7 mouse cellular contexts compared by ENCODE assay signal in the genomic region with DNA sequence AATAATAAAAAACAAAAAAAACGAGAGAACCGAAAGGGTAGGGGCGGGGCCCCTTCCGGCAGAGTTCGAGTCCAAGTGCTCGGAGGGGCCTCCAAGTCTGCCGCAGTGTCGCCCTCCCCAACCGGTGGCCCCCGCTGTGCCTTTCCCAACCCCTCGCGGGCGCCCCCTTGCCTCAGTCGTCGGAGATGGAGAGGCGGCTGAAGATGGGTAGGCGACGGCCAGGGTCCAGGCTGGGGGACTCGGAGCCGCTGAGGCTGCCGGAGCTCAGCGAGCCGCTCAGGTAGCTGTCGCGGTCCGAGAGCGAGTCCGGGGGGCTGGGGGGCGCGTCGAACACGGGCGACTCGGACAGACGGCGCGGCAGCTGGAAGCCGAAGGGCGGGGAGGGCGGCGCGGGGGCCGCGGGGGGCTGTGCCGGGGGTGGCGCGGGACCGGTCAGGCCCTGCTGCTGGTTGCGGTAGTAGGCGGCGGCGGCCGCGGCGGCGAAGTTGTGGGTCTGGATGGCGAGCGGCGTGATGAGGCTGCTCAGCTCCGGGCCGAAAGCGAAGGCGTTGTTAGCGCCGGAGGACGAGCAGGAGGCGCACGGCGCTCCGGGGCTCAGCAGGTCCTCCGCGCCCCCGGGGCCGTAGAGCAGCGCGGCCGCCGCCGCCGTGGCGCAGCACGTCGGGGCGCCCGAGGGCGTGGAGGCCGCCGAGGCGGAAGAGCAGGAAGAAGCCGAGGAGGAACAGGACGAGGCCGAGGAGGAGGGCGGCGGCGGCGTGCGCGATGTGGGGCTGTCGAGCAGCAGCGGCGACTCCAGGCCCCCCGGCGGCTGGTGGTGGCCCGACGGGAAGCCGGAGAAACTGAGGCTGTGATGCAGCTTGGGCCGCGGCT. TPM values are rescaled to one million over a fixed set of nuclear protein-coding genes. Genes with fewer than 3 reads are reported as not detected.
DNase-seq lines count a peak whose midpoint lies in the region; ATAC-seq lines count a peak whose summit lies in the region.

No protein-coding gene starts in this region.

- H3K9me3 ChIP-seq in hindbrain, embryonic 10.5 days = no peaks in the 10 kb centered on the region
- H3K9me3 ChIP-seq in limb, embryonic 15.5 days = no peaks in the 10 kb centered on the region

- peak overlapping the region; percentile 94 for H3K27ac ChIP-seq in hindbrain, embryonic 10.5 days
- peak overlapping the region; percentile 90 for H3K27ac ChIP-seq in limb, embryonic 15.5 days

- peak overlapping the region; percentile 89 for H3K4me3 ChIP-seq in hindbrain, embryonic 10.5 days
- peak overlapping the region; percentile 57 for H3K4me3 ChIP-seq in limb, embryonic 15.5 days

- peak overlapping the region; percentile 84 for H3K9ac ChIP-seq in limb, embryonic 15.5 days

- 0 out of 2 replicates have a peak, but pooled peaks cover 14% of the 10 kb centered on the region for H3K27me3 ChIP-seq in hindbrain, embryonic 10.5 days (ENCODE audit: insufficient read depth, poor library complexity, severe bottlenecking)
- no peaks in the 10 kb centered on the region for H3K27me3 ChIP-seq in limb, embryonic 15.5 days

- H3K4me1 ChIP-seq in hindbrain, embryonic 10.5 days (replicated peaks) = peaks cover 68% of the 10 kb centered on the region
- H3K4me1 ChIP-seq in limb, embryonic 15.5 days = peaks cover 49% of the 10 kb centered on the region

- WGBS in hindbrain, embryonic 10.5 days = under 1% methylated on average over 108 of the region's 108 CpGs
- WGBS in limb, embryonic 15.5 days = under 1% methylated on average over 103 of the region's 108 CpGs

- H3K4me2 ChIP-seq in limb, embryonic 15.5 days = peak overlapping the region; percentile 47

- peaks cover 19% of the 10 kb centered on the region for H3K36me3 ChIP-seq in hindbrain, embryonic 10.5 days
- 0 out of 2 replicates have a peak, but pooled peaks cover 6% of the 10 kb centered on the region for H3K36me3 ChIP-seq in limb, embryonic 15.5 days

- peak; percentile 80 to 83 for DNase-seq in CD8-positive naive resting alpha-beta T cell, adult 2 months (ENCODE audit: low read depth in 2 of 2, low spot score in 2 of 2)
- peak; percentile 78 for DNase-seq in T-cell, adult 2 months (ENCODE audit: low spot score)
- peak; percentile 71 for DNase-seq in hindbrain, embryonic 10.5 days (ENCODE audit: low spot score)
- peak; percentile 85 for DNase-seq in naive thymus-derived CD4-positive, alpha-beta T cell, adult 2 months (ENCODE audit: low read depth)
- peak; percentile 93 to 97 for DNase-seq in thymus, postnatal 10 days (ENCODE audit: low spot score in 2 of 2)

- peak; percentile 3; the same call in 1 of the 2 replicates for ATAC-seq in erythroid progenitor cell, adult 5-6 weeks (replicated peaks; ENCODE audit: low FRiP score, poor library complexity, severe bottlenecking)
- no peak for ATAC-seq in limb, embryonic 15.5 days (ENCODE audit: insufficient number of reproducible peaks, low FRiP score, low TSS enrichment, low read depth)

RNA-seq across cellular contexts. Expression of a gene that starts 1.9 kb away (rescaled TPM):
- 38.2 and 62.0 TPM in 2 replicates for total RNA-seq in erythroid progenitor cell, adult 5-6 weeks (2015; ENCODE audit: low replicate concordance)
- total RNA-seq in erythroid progenitor cell, adult 5-6 weeks (2017; ENCODE audit: low replicate concordance) = 21.8 and 22.3 TPM in 2 replicates
- polyA plus RNA-seq in hindbrain, embryonic 10.5 days (2016; fragmentation: Nextera tagmentation; extraction: Ambion mirVana) = 9.3 and 9.9 TPM in 2 replicates
- polyA plus RNA-seq in limb, embryonic 15.5 days (2015; fragmentation: Nextera tagmentation; extraction: Ambion mirVana) = 19.5 and 22.5 TPM in 2 replicates
